Mouse (Mus musculus) neural tube, embryonic 14.5 days (tissue): ENCODE results near the gene Cacul1. TPM values are rescaled to one million over a fixed set of nuclear protein-coding genes. Genes with fewer than 3 reads are reported as not detected.

Experiments used
- ATAC-seq: fragments of 200-750 bp; cut with Nextera tagmentation; 2 replicates; pipeline ENCODE4 v1.8.0; 2017; ENCODE audit warnings: low read depth, mild to moderate bottlenecking, moderate TSS enrichment, moderate library complexity
- H3K27ac ChIP-seq: fragments of 300-500 bp; sonication (generic); 2 replicates; pipeline ENCODE4 v1.5.1; 2014; ENCODE audit warnings: low read depth, mild to moderate bottlenecking, control low read depth, low read length, moderate library complexity, mixed read lengths
- H3K27me3 ChIP-seq: fragments of 300-500 bp; sonication (generic); 2 replicates; pipeline ENCODE4 v1.6.1; 2014; ENCODE audit warnings: low read length; ENCODE audit not compliant: control insufficient read depth, insufficient read depth
- H3K36me3 ChIP-seq: fragments of 300-500 bp; sonication (generic); 2 replicates; pipeline ENCODE4 v1.6.1; 2014; ENCODE audit warnings: low read length, mixed read lengths; ENCODE audit not compliant: control insufficient read depth, insufficient read depth
- H3K4me1 ChIP-seq: fragments of 300-500 bp; sonication (generic); 2 replicates; pipeline ENCODE4 v1.6.1; 2014; ENCODE audit warnings: low read length; ENCODE audit not compliant: control insufficient read depth, insufficient read depth
- H3K4me2 ChIP-seq: fragments of 300-500 bp; sonication (generic); 2 replicates; pipeline ENCODE4 v1.6.1; 2014; ENCODE audit warnings: mild to moderate bottlenecking, low read depth, low read length, control low read depth
- H3K4me3 ChIP-seq: fragments of 300-500 bp; sonication (generic); 2 replicates; pipeline ENCODE4 v1.5.1; 2014; ENCODE audit warnings: low read depth, low read length, control low read depth, mixed read lengths
- H3K9ac ChIP-seq: fragments of 300-500 bp; sonication (generic); replicated peaks from 2 replicates; pipeline ENCODE4 v1.6.1; 2014; ENCODE audit warnings: low read depth, mild to moderate bottlenecking, control low read depth, low read length, mixed read lengths
- H3K9me3 ChIP-seq: fragments of 300-500 bp; sonication (generic); 2 replicates; pipeline ENCODE4 v1.6.1; 2016; ENCODE audit warnings: low read length; ENCODE audit not compliant: control insufficient read depth
- WGBS: fragments of 180-500 bp; shearing (Covaris S2); extraction: QIAGEN DNeasy Blood & Tissue Kit; methylation state at CpG from one replicate; pipeline ENCODE4 v1.1.7; 2014; 5-methylcytosine and 5-hydroxymethylcytosine counted together
- polyA plus RNA-seq: library from polyadenylated mRNA; unstranded; fragments of >200 nt; fragmentation: Nextera tagmentation; extraction: Ambion mirVana; gene quantifications from 2 replicates; pipeline ENCODE4 v1.2.1, GENCODE M21; 2014

Cacul1 gene
- polyA plus RNA-seq, 1 experiment from 2014 or later, result 25.3 TPM

- Histone ChIP-seq H3K9me3 (no peaks in the 10 kb centered on the region), H3K36me3 (no peaks in the 10 kb centered on the region), H3K4me3 (no peak overlapping the region), H3K4me2 (no peak overlapping the region), H3K27ac (no peak overlapping the region), H3K4me1 (no peaks in the 10 kb centered on the region), H3K9ac (no peak overlapping the region), H3K27me3 (no peaks in the 10 kb centered on the region)
- ATAC-seq, result no peak
- 92% methylated on average over 8 of the region's 8 CpGs for WGBS
Observed at GRCm38 (mm10) chr19:60598025-60598697, 17.3 kb upstream of the Cacul1 start.

- Histone ChIP-seq H3K4me2 (no peak overlapping the region), H3K9me3 (no peaks in the 10 kb centered on the region), H3K27me3 (no peaks in the 10 kb centered on the region), H3K4me3 (no peak overlapping the region), H3K36me3 (no peaks in the 10 kb centered on the region), H3K4me1 (no peaks in the 10 kb centered on the region), H3K27ac (no peak overlapping the region), H3K9ac (no peak overlapping the region)
- no peak for ATAC-seq
- WGBS, result 93% methylated on average over 2 of the region's 2 CpGs
Observed at GRCm38 (mm10) chr19:60589646-60590045, 8.8 kb upstream of the Cacul1 start.

GRCm38 (mm10) chr19:60586652-60587051, 5.8 kb upstream of the Cacul1 start:
- WGBS, result 71% methylated on average over 5 of the region's 5 CpGs
- no peak for ATAC-seq
- no peaks in the 10 kb centered on the region for H3K9me3 ChIP-seq

GRCm38 (mm10) chr19:60583201-60583600, 2.4 kb upstream of the Cacul1 start:
- 96% methylated on average over 2 of the region's 2 CpGs for WGBS
- no peak for ATAC-seq
- Histone ChIP-seq H3K27me3 (no peaks in the 10 kb centered on the region), H3K4me2 (no peak overlapping the region), H3K4me3 (no peak overlapping the region), H3K4me1 (peaks cover 14% of the 10 kb centered on the region), H3K9ac (no peak overlapping the region), H3K27ac (no peak overlapping the region), H3K36me3 (no peaks in the 10 kb centered on the region), H3K9me3 (no peaks in the 10 kb centered on the region)

More at GRCm38 (mm10) chr19:60586652-60587051, 5.8 kb upstream of the Cacul1 start:
- Histone ChIP-seq H3K4me3 (no peak overlapping the region), H3K9ac (no peak overlapping the region), H3K27ac (no peak overlapping the region), H3K4me1 (no peaks in the 10 kb centered on the region), H3K27me3 (no peaks in the 10 kb centered on the region), H3K36me3 (no peaks in the 10 kb centered on the region), H3K4me2 (no peak overlapping the region)

- Histone ChIP-seq H3K4me3 (peak overlapping the region; percentile 99), H3K4me1 (peaks cover 21% of the 10 kb centered on the region), H3K4me2 (peak overlapping the region; percentile 50), H3K9me3 (no peaks in the 10 kb centered on the region), H3K27me3 (no peaks in the 10 kb centered on the region), H3K36me3 (no peaks in the 10 kb centered on the region), H3K27ac (peak overlapping the region; percentile 85; the same call in 1 of the 2 replicates), H3K9ac (no peak overlapping the region; the same call in 1 of the 2 replicates)
- 39% methylated on average over 4 of the region's 4 CpGs for WGBS
- peak; percentile 64 for ATAC-seq
Observed at GRCm38 (mm10) chr19:60581377-60582290, 809 bp upstream of the Cacul1 start.

- Histone ChIP-seq H3K27me3 (no peaks in the 10 kb centered on the region), H3K36me3 (no peaks in the 10 kb centered on the region), H3K4me3 (peak overlapping the region; percentile 99), H3K4me1 (peaks cover 23% of the 10 kb centered on the region), H3K27ac (peak overlapping the region; percentile 85), H3K9me3 (no peaks in the 10 kb centered on the region), H3K9ac (peak overlapping the region; percentile 95), H3K4me2 (peak overlapping the region; percentile 71)
- under 1% methylated on average over 29 of the region's 34 CpGs for WGBS
- ATAC-seq, result peak; percentile 55
Observed at GRCm38 (mm10) chr19:60579771-60580581, 849 bp downstream of the Cacul1 start.

- peaks cover 26% of the 10 kb centered on the region for H3K4me1 ChIP-seq
- no peak overlapping the region for H3K27ac ChIP-seq
- H3K36me3 ChIP-seq, result no peaks in the 10 kb centered on the region
- H3K4me3 ChIP-seq, result no peak overlapping the region
- H3K4me2 ChIP-seq, result no peak overlapping the region
- H3K9ac ChIP-seq, result no peak overlapping the region
- H3K9me3 ChIP-seq, result no peaks in the 10 kb centered on the region
- H3K27me3 ChIP-seq, result no peaks in the 10 kb centered on the region
- no peak for ATAC-seq
- 86% methylated on average over 1 of the region's 1 CpGs for WGBS
Observed at GRCm38 (mm10) chr19:60576741-60577140, 4.1 kb downstream of the Cacul1 start.

GRCm38 (mm10) chr19:60560497-60560896, 20.3 kb downstream of the Cacul1 start:
- Histone ChIP-seq H3K4me2 (no peak overlapping the region), H3K9me3 (no peaks in the 10 kb centered on the region), H3K4me3 (no peak overlapping the region), H3K4me1 (no peaks in the 10 kb centered on the region), H3K27me3 (no peaks in the 10 kb centered on the region), H3K36me3 (no peaks in the 10 kb centered on the region), H3K27ac (no peak overlapping the region), H3K9ac (no peak overlapping the region)
- no peak for ATAC-seq
